Mouse (Mus musculus) C2C12 (cell line): ENCODE results near the gene Clip2. TPM values are rescaled to one million over a fixed set of nuclear protein-coding genes. Genes with fewer than 3 reads are reported as not detected.

Experiments
- H3K27me3 ChIP-seq: one replicate; pipeline ENCODE4 v1.6.1; 2011; ENCODE audit not compliant: control insufficient read depth, insufficient read depth, insufficient read length
- H3K36me3 ChIP-seq: one replicate; pipeline ENCODE4 v1.6.1; 2011; ENCODE audit not compliant: control insufficient read depth, insufficient read depth
- H3K4me3 ChIP-seq: one replicate; pipeline ENCODE4 v1.5.1; 2011; ENCODE audit warnings: mild to moderate bottlenecking, control low read depth; ENCODE audit not compliant: poor library complexity, insufficient read depth, severe bottlenecking
- H3K79me2 ChIP-seq: one replicate; pipeline ENCODE4 v1.6.1; 2011; ENCODE audit not compliant: control insufficient read depth, insufficient read depth
- H3K79me3 ChIP-seq: one replicate; pipeline ENCODE4 v1.6.1; 2011; ENCODE audit warnings: low read depth, control low read depth
- H3ac ChIP-seq: one replicate; pipeline ENCODE3; 2011; ENCODE audit warnings: low read depth; ENCODE audit not compliant: control insufficient read depth, insufficient read length
- CEBPB ChIP-seq: IDR thresholded peaks from one replicate; pipeline ENCODE4 v1.6.1; 2011; ENCODE audit warnings: low read depth, mild to moderate bottlenecking, control low read depth, moderate library complexity
- CTCF ChIP-seq: IDR thresholded peaks from one replicate; pipeline ENCODE4 v1.5.1; 2011; ENCODE audit not compliant: control insufficient read depth, insufficient read depth, insufficient read length
- FOSL1 ChIP-seq: IDR thresholded peaks from one replicate; pipeline ENCODE4 v1.8.0; 2011; ENCODE audit warnings: mild to moderate bottlenecking, low read length; ENCODE audit not compliant: poor library complexity, insufficient read depth, severe bottlenecking
- MAX ChIP-seq: IDR thresholded peaks from one replicate; pipeline ENCODE4 v1.6.1; 2011; ENCODE audit warnings: mild to moderate bottlenecking, control low read depth
- MYOD1 ChIP-seq: IDR thresholded peaks from one replicate; pipeline ENCODE4 v1.6.1; 2011; ENCODE audit warnings: low read depth; ENCODE audit not compliant: control insufficient read depth, insufficient read length
- MYOG ChIP-seq: IDR thresholded peaks from one replicate; pipeline ENCODE4 v1.6.1; 2011; ENCODE audit not compliant: control insufficient read depth, insufficient read length; ENCODE audit errors: extremely low read depth
- USF1 ChIP-seq: IDR thresholded peaks from one replicate; pipeline ENCODE4 v1.6.1; 2011; ENCODE audit warnings: low read depth, mild to moderate bottlenecking, control low read depth, moderate library complexity
- polyA plus RNA-seq: library from polyadenylated mRNA; unstranded; fragments of >200 nt; fragmentation: generic; extraction: Trizol; gene quantifications from one replicate; pipeline ENCODE4 v1.2.1, GENCODE M21; 2012; ENCODE audit warnings: missing spikeins

The Clip2 gene
- polyA plus RNA-seq, 1 experiment: 15.7 TPM

GRCm38 (mm10) chr5:134568030-134568429, 15.8 kb upstream of the Clip2 start:
- H3ac ChIP-seq: no peak overlapping the region
- no peak overlapping the region for H3K4me3 ChIP-seq
- H3K79me2 ChIP-seq: no peaks in the 10 kb centered on the region
- H3K36me3 ChIP-seq: no peaks in the 10 kb centered on the region
- H3K79me3 ChIP-seq: no peaks in the 10 kb centered on the region
- no peaks in the 10 kb centered on the region for H3K27me3 ChIP-seq
- TF ChIP-seq CTCF: no peak
- TF ChIP-seq MYOD1: no peak
- no peak for TF ChIP-seq FOSL1
- TF ChIP-seq USF1: no peak
- TF ChIP-seq CEBPB: no peak
- no peak for TF ChIP-seq MYOG
- no peak for TF ChIP-seq MAX

- Histone ChIP-seq H3K4me3 (no peak overlapping the region), H3K79me2 (no peaks in the 10 kb centered on the region), H3ac (no peak overlapping the region), H3K27me3 (no peaks in the 10 kb centered on the region), H3K36me3 (no peaks in the 10 kb centered on the region), H3K79me3 (no peaks in the 10 kb centered on the region)
- TF ChIP-seq FOSL1: no peak
- TF ChIP-seq MAX: no peak
- TF ChIP-seq CTCF: no peak
- no peak for TF ChIP-seq MYOG
- no peak for TF ChIP-seq USF1
- no peak for TF ChIP-seq MYOD1
- no peak for TF ChIP-seq CEBPB
Observed at GRCm38 (mm10) chr5:134567445-134567844, 15.2 kb upstream of the Clip2 start.

DNA sequence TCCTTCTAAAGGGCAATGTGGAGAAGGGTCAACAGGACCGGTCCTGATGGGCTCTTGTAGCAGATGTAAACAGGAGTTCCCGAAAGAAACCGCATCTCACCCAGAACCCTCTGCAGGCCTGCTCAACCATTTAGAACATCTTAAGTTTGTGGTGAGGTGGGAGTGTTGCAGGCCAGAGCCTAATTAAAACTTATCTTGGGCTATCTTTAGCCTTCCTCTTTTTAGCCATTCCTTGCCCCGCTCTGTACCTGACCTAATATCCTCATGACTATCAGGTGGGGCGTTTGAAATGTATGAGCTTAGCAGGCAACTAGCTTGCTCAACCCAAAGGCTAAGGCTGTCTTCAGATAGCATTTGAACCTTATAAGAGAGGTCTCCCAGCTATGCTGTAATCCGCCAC, 13.5 kb upstream of the Clip2 start:
- Histone ChIP-seq H3K79me2 (no peaks in the 10 kb centered on the region), H3K27me3 (no peaks in the 10 kb centered on the region), H3K36me3 (no peaks in the 10 kb centered on the region), H3ac (no peak overlapping the region), H3K4me3 (no peak overlapping the region), H3K79me3 (no peaks in the 10 kb centered on the region)
- TF ChIP-seq MYOG (no peak), USF1 (no peak), MAX (no peak), MYOD1 (no peak), CTCF (no peak), CEBPB (no peak), FOSL1 (no peak)

DNA sequence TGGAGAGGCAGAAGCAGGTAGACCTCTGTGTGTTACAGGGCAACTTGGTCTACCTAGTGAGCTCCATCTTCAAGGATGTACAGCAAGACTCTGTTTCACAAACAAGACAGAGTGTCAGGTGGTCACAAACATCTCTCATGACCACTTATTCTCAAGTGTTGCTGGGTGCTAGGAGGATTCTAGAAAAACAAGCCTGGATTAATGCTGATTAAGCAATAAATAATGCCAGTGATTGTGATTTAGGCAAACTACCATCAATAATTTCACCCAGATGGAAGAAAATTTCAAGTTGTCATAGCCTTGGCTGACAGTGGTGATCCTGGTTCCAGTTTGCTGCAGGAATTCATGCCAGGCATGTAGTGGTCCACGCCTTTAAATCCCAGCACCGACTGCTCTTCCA, 12.0 kb upstream of the Clip2 start:
- no peak overlapping the region for H3K4me3 ChIP-seq
- no peaks in the 10 kb centered on the region for H3K36me3 ChIP-seq
- TF ChIP-seq MYOD1: no peak
- TF ChIP-seq FOSL1: no peak
- no peak for TF ChIP-seq MYOG
- TF ChIP-seq CTCF: no peak
- no peak for TF ChIP-seq USF1
- TF ChIP-seq CEBPB: no peak
- no peak for TF ChIP-seq MAX
- no peaks in the 10 kb centered on the region for H3K27me3 ChIP-seq
- H3ac ChIP-seq: no peak overlapping the region
- H3K79me2 ChIP-seq: no peaks in the 10 kb centered on the region
- H3K79me3 ChIP-seq: no peaks in the 10 kb centered on the region

- no peak overlapping the region for H3ac ChIP-seq
- no peak overlapping the region for H3K4me3 ChIP-seq
- no peaks in the 10 kb centered on the region for H3K27me3 ChIP-seq
- H3K79me3 ChIP-seq: no peaks in the 10 kb centered on the region
- H3K36me3 ChIP-seq: no peaks in the 10 kb centered on the region
- no peaks in the 10 kb centered on the region for H3K79me2 ChIP-seq
- TF ChIP-seq CTCF (no peak), MYOD1 (no peak), CEBPB (no peak), FOSL1 (no peak), MYOG (no peak), USF1 (no peak), MAX (no peak)
Observed at GRCm38 (mm10) chr5:134560450-134561171, 8.4 kb upstream of the Clip2 start.
